Mouse (Mus musculus) natural killer cell, adult 2 months (primary cell): ENCODE results near the gene Dad1.
A peak's percentile ranks its signal among the peaks of the same experiment; 100 is the strongest.

ENCODE experiments used
- DNase-seq, 2 experiments: peaks; one replicate each; pipeline ENCODE4 v3.0.0; 2022; ENCODE audit warnings: low spot score in 2 of 2

Dad1 gene

GRCm38 (mm10) chr14:54253741-54254291, at the start of gene Dad1, which contains the start of gene Abhd4:
Gene Dad1, minus strand, starts transcription at chr14:54254104.
Gene Abhd4, plus strand, starts transcription at chr14:54254188.
- DNase-seq, result peak; percentile 98 to 99

GRCm38 (mm10) chr14:54300676-54301075, 46.8 kb upstream of the Dad1 start:
- no peak for DNase-seq

- DNase-seq, result no peak
These were observed 46.2 kb upstream of the Dad1 start for GRCm38 (mm10) chr14:54300136-54300535.

- no peak for DNase-seq
These were observed 30.9 kb upstream of the Dad1 start, which contains the start of gene Olfr49 for GRCm38 (mm10) chr14:54284839-54285238. Gene Olfr49, minus strand, starts transcription at chr14:54284939.

GRCm38 (mm10) chr14:54276446-54276845, 22.5 kb upstream of the Dad1 start:
- no peak for DNase-seq

GRCm38 (mm10) chr14:54272696-54273095, 18.8 kb upstream of the Dad1 start:
- DNase-seq, result no peak

- no peak for DNase-seq
These were observed 18.2 kb upstream of the Dad1 start for GRCm38 (mm10) chr14:54271976-54272606.

GRCm38 (mm10) chr14:54270413-54270812, 16.5 kb upstream of the Dad1 start:
- DNase-seq, result no peak

- no peak for DNase-seq
These were observed 15.7 kb upstream of the Dad1 start for GRCm38 (mm10) chr14:54269566-54269965.

GRCm38 (mm10) chr14:54267966-54268365, 14.1 kb upstream of the Dad1 start:
- no peak for DNase-seq

GRCm38 (mm10) chr14:54265951-54266350, 12.0 kb upstream of the Dad1 start:
- no peak for DNase-seq

GRCm38 (mm10) chr14:54265093-54265492, 11.2 kb upstream of the Dad1 start:
- no peak for DNase-seq

- no peak for DNase-seq
These were observed 10.3 kb upstream of the Dad1 start for GRCm38 (mm10) chr14:54264231-54264630.

- no peak for DNase-seq
These were observed 9.2 kb upstream of the Dad1 start for GRCm38 (mm10) chr14:54263099-54263498.

- DNase-seq, result no peak
These were observed 8.7 kb upstream of the Dad1 start for GRCm38 (mm10) chr14:54262622-54263021.

GRCm38 (mm10) chr14:54261386-54261785, 7.5 kb upstream of the Dad1 start:
- no peak for DNase-seq

GRCm38 (mm10) chr14:54260196-54260595, 6.3 kb upstream of the Dad1 start:
- no peak for DNase-seq

- DNase-seq, result no peak
These were observed 5.8 kb upstream of the Dad1 start for GRCm38 (mm10) chr14:54259722-54260085.

- peak; percentile 75 to 77 for DNase-seq
These were observed 5.3 kb upstream of the Dad1 start for GRCm38 (mm10) chr14:54259003-54259721.

- DNase-seq, result no peak
These were observed 4.3 kb upstream of the Dad1 start for GRCm38 (mm10) chr14:54258131-54258670.

GRCm38 (mm10) chr14:54254670-54255202, 832 bp upstream of the Dad1 start:
- DNase-seq, result no peak

GRCm38 (mm10) chr14:54250122-54250521, 3.8 kb downstream of the Dad1 start:
- no peak for DNase-seq
